Mouse (Mus musculus): Measurements from ENCODE around the gene 4833439L19Rik. TPM values are rescaled to one million over a fixed set of nuclear protein-coding genes. Genes with fewer than 3 reads are reported as not detected.
A peak's percentile ranks its signal among the peaks of the same experiment; 100 is the strongest.

Gene 4833439L19Rik
- polyA plus RNA-seq, 1 experiment from 2014 or later, result 200 TPM

DNA sequence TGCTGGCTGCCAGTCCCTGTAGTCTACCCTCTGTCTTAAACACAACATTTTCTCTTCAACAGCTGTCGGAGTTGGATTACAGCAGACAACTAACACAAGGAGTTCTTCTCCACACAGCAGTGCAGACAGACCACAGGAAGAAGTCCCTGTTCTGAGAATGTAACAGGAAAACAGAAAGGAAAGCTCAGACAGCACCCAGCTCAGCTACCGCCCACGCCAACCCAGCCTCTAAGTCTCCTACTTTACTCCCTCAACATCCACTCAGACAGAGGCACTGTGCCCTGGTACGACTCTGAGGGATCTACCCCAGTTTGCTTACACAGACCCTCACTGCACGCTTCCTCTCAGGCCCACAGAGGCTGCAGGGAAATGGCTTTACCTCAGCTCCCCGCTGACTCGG lies 4.6 kb downstream of the 4833439L19Rik start:
- DNase-seq (ENCODE audit: low spot score), result no peak
- H3K36me3 ChIP-seq (replicated peaks), result peaks cover 83% of the 10 kb centered on the region
- 92% methylated on average over 7 of the region's 7 CpGs for WGBS

GRCm38 (mm10) chr13:54559656-54560055 lies 5.6 kb downstream of the 4833439L19Rik start:
- peaks cover 92% of the 10 kb centered on the region for H3K36me3 ChIP-seq (replicated peaks)
- H3K9me3 ChIP-seq, result no peaks in the 10 kb centered on the region
- no peak overlapping the region for H3K27ac ChIP-seq (replicated peaks)
- 98% methylated on average over 2 of the region's 2 CpGs for WGBS
- H3K27me3 ChIP-seq (replicated peaks; ENCODE audit: low read depth, poor library complexity, severe bottlenecking), result no peaks in the 10 kb centered on the region
- no peak overlapping the region for H3K4me3 ChIP-seq
- H3K4me1 ChIP-seq, result peaks cover 9% of the 10 kb centered on the region
- no peak for DNase-seq (ENCODE audit: low spot score)

More for the DNA sequence above, 4.6 kb downstream of the 4833439L19Rik start:
- H3K27me3 ChIP-seq (replicated peaks; ENCODE audit: low read depth, poor library complexity, severe bottlenecking), result no peaks in the 10 kb centered on the region
- no peaks in the 10 kb centered on the region for H3K9me3 ChIP-seq
- H3K4me3 ChIP-seq, result no peak overlapping the region
- H3K27ac ChIP-seq (replicated peaks), result no peak overlapping the region
- H3K4me1 ChIP-seq, result peaks cover 12% of the 10 kb centered on the region

DNA sequence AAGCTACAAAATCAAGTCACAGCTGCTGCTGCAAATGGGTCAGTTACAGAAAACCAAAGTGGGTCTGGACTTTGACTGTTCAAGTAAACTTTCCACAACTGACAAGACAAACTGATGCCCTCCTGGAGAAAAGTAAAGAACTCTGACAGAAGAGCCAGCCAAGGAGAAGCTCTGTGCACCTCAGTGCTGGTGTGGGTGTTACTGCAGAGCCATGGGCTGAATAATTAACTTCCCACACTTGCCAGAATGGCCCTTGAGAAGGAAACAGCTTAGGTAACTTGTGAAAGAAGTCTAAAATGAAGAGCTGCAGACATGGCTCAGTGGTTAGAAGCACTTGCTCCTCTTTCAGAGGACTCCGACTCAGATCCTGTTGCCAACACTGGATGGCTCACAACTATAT lies 7.6 kb downstream of the 4833439L19Rik start:
- H3K36me3 ChIP-seq (replicated peaks), result peaks cover 98% of the 10 kb centered on the region
- no peak overlapping the region for H3K27ac ChIP-seq (replicated peaks)
- no peak for DNase-seq (ENCODE audit: low spot score)
- H3K4me3 ChIP-seq, result no peak overlapping the region
- 97% methylated on average over 1 of the region's 1 CpGs for whole genome bisulfite sequencing
- no peaks in the 10 kb centered on the region for H3K27me3 ChIP-seq (replicated peaks; ENCODE audit: low read depth, poor library complexity, severe bottlenecking)
- H3K9me3 ChIP-seq, result no peaks in the 10 kb centered on the region
- H3K4me1 ChIP-seq, result no peaks in the 10 kb centered on the region

- WGBS, result 95% methylated on average over 3 of the region's 3 CpGs
- no peaks in the 10 kb centered on the region for H3K27me3 ChIP-seq (replicated peaks; ENCODE audit: low read depth, poor library complexity, severe bottlenecking)
- no peak overlapping the region for H3K27ac ChIP-seq (replicated peaks)
- H3K4me3 ChIP-seq, result no peak overlapping the region
- H3K36me3 ChIP-seq (replicated peaks), result peaks cover 98% of the 10 kb centered on the region
- no peak for DNase-seq (ENCODE audit: low spot score)
- H3K9me3 ChIP-seq, result no peaks in the 10 kb centered on the region
- H3K4me1 ChIP-seq, result no peaks in the 10 kb centered on the region
Measured at GRCm38 (mm10) chr13:54556796-54557195, 8.4 kb downstream of the 4833439L19Rik start.

DNA sequence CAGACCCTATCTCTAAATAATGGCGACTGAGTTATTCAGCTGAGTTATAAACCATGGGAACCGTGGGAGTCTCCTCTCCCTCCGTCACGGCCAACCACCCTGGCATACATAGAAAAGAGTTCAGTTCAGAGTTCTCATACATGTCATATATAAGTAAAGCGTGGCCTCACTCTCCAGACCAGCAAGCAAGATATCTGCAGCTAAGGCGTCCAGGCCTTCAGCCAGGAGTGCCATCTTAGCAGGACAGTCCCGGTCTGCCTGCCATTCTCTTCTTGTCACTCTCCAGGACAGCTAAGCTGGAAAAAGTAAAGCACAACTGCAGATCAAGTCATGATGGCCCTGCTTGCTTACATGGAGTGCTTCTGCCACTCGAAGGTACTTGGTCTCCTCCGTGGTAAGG lies 9.1 kb downstream of the 4833439L19Rik start:
- Histone ChIP-seq H3K27ac (replicated peaks) (no peak overlapping the region), H3K4me3 (no peak overlapping the region), H3K36me3 (replicated peaks) (peaks cover 98% of the 10 kb centered on the region), H3K4me1 (no peaks in the 10 kb centered on the region), H3K9me3 (no peaks in the 10 kb centered on the region), H3K27me3 (replicated peaks; ENCODE audit: low read depth, poor library complexity, severe bottlenecking) (no peaks in the 10 kb centered on the region)
- 92% methylated on average over 9 of the region's 9 CpGs for WGBS
- no peak for DNase-seq (ENCODE audit: low spot score)

DNA sequence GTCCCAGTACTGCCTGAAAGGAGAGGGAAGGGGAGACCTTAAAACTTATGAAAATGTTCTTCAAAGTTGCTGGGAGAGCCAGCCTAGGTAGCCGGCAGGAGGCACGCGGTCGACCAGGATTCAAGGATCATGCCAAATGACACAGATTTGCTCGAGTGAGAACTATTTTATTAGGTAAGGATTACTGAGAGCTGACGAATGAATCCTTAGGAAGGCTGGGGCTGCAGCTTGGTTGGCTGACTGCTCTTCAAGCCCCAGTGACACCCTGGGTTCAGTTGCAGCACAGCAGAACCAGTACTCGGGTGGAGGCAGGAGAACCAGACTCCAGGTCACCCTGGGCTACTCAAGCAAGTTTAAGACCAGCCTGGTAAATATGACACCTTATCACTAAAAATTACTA lies 17.2 kb downstream of the 4833439L19Rik start:
- H3K4me1 ChIP-seq, result no peaks in the 10 kb centered on the region
- DNase-seq (ENCODE audit: low spot score), result no peak
- 87% methylated on average over 7 of the region's 7 CpGs for WGBS
- no peak overlapping the region for H3K4me3 ChIP-seq
- no peaks in the 10 kb centered on the region for H3K9me3 ChIP-seq
- H3K36me3 ChIP-seq (replicated peaks), result peaks cover 82% of the 10 kb centered on the region
- no peaks in the 10 kb centered on the region for H3K27me3 ChIP-seq (replicated peaks; ENCODE audit: low read depth, poor library complexity, severe bottlenecking)
- no peak overlapping the region for H3K27ac ChIP-seq (replicated peaks)

DNA sequence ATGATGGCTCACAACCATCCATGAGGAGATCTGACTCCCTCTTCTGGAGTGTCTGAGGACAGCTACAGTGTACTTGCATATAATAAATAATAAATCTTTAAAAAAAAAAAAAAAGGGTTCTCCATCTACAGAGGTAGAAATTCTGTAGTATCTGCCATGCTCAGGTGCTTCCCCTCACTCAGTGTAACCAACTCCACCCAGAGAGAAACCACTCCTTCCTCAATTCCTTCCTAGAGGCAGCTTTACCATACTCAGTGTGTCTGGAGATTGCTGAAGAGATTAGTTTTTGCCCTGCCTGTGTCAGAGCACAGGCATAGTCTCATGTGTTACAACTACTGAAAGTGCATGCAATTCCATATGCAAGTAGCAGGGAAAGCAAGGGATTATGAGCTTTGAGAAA lies 33.1 kb downstream of the 4833439L19Rik start:
- Histone ChIP-seq H3K9me3 (no peaks in the 10 kb centered on the region), H3K4me3 (no peak overlapping the region), H3K27ac (replicated peaks) (no peak overlapping the region), H3K36me3 (replicated peaks) (peaks cover 92% of the 10 kb centered on the region), H3K4me1 (no peaks in the 10 kb centered on the region), H3K27me3 (replicated peaks; ENCODE audit: low read depth, poor library complexity, severe bottlenecking) (no peaks in the 10 kb centered on the region)
- DNase-seq (ENCODE audit: low spot score), result no peak

GRCm38 (mm10) chr13:54527140-54527539 lies 38.1 kb downstream of the 4833439L19Rik start:
- no peak overlapping the region for H3K4me3 ChIP-seq
- peaks cover 83% of the 10 kb centered on the region for H3K36me3 ChIP-seq (replicated peaks)
- WGBS, result 90% methylated on average over 6 of the region's 6 CpGs

GRCm38 (mm10) chr13:54521181-54521580 lies 44.1 kb downstream of the 4833439L19Rik start:
- H3K4me1 ChIP-seq, result no peaks in the 10 kb centered on the region
- H3K4me3 ChIP-seq, result no peak overlapping the region
- no peak for DNase-seq (ENCODE audit: low spot score)
- peaks cover 40% of the 10 kb centered on the region for H3K36me3 ChIP-seq (replicated peaks)
- no peak overlapping the region for H3K27ac ChIP-seq (replicated peaks)
- H3K27me3 ChIP-seq (replicated peaks; ENCODE audit: low read depth, poor library complexity, severe bottlenecking), result no peaks in the 10 kb centered on the region
- H3K9me3 ChIP-seq, result no peaks in the 10 kb centered on the region

More at GRCm38 (mm10) chr13:54527140-54527539, 38.1 kb downstream of the 4833439L19Rik start:
- DNase-seq (ENCODE audit: low spot score), result no peak
- H3K9me3 ChIP-seq, result no peaks in the 10 kb centered on the region
- no peaks in the 10 kb centered on the region for H3K27me3 ChIP-seq (replicated peaks; ENCODE audit: low read depth, poor library complexity, severe bottlenecking)
- no peak overlapping the region for H3K27ac ChIP-seq (replicated peaks)
- no peaks in the 10 kb centered on the region for H3K4me1 ChIP-seq

GRCm38 (mm10) chr13:54520221-54520620 lies 45.0 kb downstream of the 4833439L19Rik start:
- no peak for DNase-seq (ENCODE audit: low spot score)
- no peaks in the 10 kb centered on the region for H3K4me1 ChIP-seq
- H3K36me3 ChIP-seq (replicated peaks), result peaks cover 40% of the 10 kb centered on the region
- H3K27me3 ChIP-seq (replicated peaks; ENCODE audit: low read depth, poor library complexity, severe bottlenecking), result no peaks in the 10 kb centered on the region
- 90% methylated on average over 4 of the region's 4 CpGs for WGBS
- no peak overlapping the region for H3K4me3 ChIP-seq
- H3K9me3 ChIP-seq, result 0 out of 2 replicates have a peak, but pooled peaks cover 3% of the 10 kb centered on the region
- no peak overlapping the region for H3K27ac ChIP-seq (replicated peaks)

- Histone ChIP-seq H3K4me1 (peaks cover 23% of the 10 kb centered on the region), H3K27ac (replicated peaks) (no peak overlapping the region), H3K4me3 (no peak overlapping the region), H3K36me3 (replicated peaks) (peaks cover 31% of the 10 kb centered on the region), H3K27me3 (replicated peaks; ENCODE audit: low read depth, poor library complexity, severe bottlenecking) (peaks cover 10% of the 10 kb centered on the region; the same call in 1 of the 2 replicates), H3K9me3 (no peaks in the 10 kb centered on the region)
- WGBS, result 92% methylated on average over 1 of the region's 1 CpGs
- no peak for DNase-seq (ENCODE audit: low spot score)
Measured at GRCm38 (mm10) chr13:54505920-54506319, 59.3 kb downstream of the 4833439L19Rik start.

DNA sequence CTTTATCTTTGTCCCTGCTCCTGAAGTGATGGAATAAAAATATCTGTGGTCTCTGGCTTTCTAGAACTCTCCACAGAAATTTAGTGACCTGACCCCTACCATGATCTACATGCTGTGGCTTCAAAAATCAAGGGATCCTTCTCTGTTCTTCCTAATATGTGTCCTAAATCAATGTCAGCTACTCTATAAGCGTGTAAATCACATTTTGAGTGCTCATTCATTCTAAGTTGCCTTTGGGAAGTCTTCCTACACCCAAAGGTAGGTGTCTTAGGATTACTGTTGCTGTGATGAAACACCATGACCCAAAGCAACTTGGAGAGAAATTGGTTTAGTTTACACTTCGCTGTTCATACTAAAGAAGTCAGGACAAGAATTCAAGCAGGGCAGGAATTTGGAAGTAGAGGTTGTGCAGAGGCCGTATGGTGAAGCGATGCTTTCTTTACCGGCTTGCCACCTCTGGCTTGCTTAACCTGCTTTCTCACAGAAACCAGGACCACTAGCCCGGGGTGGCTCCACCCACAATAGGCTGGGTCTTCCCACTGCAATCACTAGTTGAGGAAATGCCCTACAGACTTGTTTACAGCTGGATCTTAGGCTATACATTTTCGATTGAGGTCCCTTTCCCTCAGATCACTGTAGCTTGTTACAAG lies 60.5 kb downstream of the 4833439L19Rik start:
- Histone ChIP-seq H3K4me3 (peak overlapping the region; percentile 84), H3K27me3 (replicated peaks; ENCODE audit: low read depth, poor library complexity, severe bottlenecking) (peaks cover 10% of the 10 kb centered on the region; the same call in 1 of the 2 replicates), H3K36me3 (replicated peaks) (peaks cover 25% of the 10 kb centered on the region), H3K4me1 (peaks cover 23% of the 10 kb centered on the region), H3K9me3 (no peaks in the 10 kb centered on the region), H3K27ac (replicated peaks) (peak overlapping the region; percentile 94)
- DNase-seq (ENCODE audit: low spot score), result peak; percentile 45
- 39% methylated on average over 7 of the region's 7 CpGs for WGBS
